Mouse (Mus musculus) lung, adult 2 months (tissue): ENCODE measurements around the gene Senp8. TPM values are rescaled to one million over a fixed set of nuclear protein-coding genes. Genes with fewer than 3 reads are reported as not detected.
A peak's percentile ranks its signal among the peaks of the same experiment; 100 is the strongest.

Experiments
- DNase-seq: peaks from one replicate; pipeline ENCODE4 v3.0.0; 2022
- H3K4me1 ChIP-seq: fragments of 200-500 bp; 2 replicates; pipeline ENCODE4 v1.6.1; 2011; ENCODE audit warnings: low read length; ENCODE audit not compliant: control insufficient read depth, insufficient read depth
- H3K4me3 ChIP-seq: fragments of 200-500 bp; replicated peaks from 2 replicates; pipeline ENCODE3; 2011; ENCODE audit warnings: low read depth, mild to moderate bottlenecking, control low read depth, low read length; ENCODE audit errors: extremely low read depth
- CTCF ChIP-seq: fragments of 200-500 bp; IDR thresholded peaks from 2 replicates; pipeline ENCODE4 v1.5.1; 2011; ENCODE audit warnings: mild to moderate bottlenecking, low read length, control low read depth; ENCODE audit not compliant: insufficient read depth
- POLR2A ChIP-seq: fragments of 200-500 bp; IDR thresholded peaks from 2 replicates; pipeline ENCODE4 v1.6.1; 2011; ENCODE audit warnings: low read depth, mild to moderate bottlenecking, control low read depth, low read length, borderline replicate concordance; ENCODE audit errors: extremely low read depth
- WGBS: fragments of 180-500 bp; shearing (Covaris S2); methylation state at CpG from one replicate; pipeline ENCODE4 v1.1.7; 2018; 5-methylcytosine and 5-hydroxymethylcytosine counted together
- polyA plus RNA-seq: library from polyadenylated mRNA; depleted of rRNA; stranded (reverse); fragments of >200 nt; gene quantifications from 2 replicates; pipeline ENCODE4 v1.2.3, GENCODE M21; 2012

Gene Senp8
- polyA plus RNA-seq, 1 experiment = 1.2 TPM

DNA sequence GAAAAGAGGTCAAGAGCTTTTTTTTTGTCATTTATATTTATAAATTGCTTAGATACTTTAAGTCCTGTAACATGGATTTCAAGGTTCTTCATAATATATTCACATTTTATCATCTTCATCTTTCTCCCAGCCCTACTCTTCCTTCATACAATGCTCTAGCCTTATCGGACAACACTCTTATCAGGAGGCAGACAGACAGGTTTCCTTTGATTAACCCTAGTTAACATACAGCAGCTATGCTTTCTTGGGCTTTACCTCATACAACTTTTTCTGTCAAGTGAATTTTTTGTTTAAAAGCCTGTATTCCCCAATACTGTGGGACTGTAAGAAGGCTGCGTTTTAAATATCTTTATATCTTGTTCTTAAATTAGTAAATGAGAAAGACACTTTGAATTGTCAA is 2.1 kb downstream of the Senp8 start:
- 81% methylated on average over 2 of the region's 2 CpGs for WGBS
- TF ChIP-seq CTCF = no peak
- DNase-seq = no peak

GRCm38 (mm10) chr9:59743903-59744302 is 6.6 kb downstream of the Senp8 start:
- Histone ChIP-seq H3K4me1 (no peaks in the 10 kb centered on the region), H3K4me3 (no peak overlapping the region)
- 97% methylated on average over 3 of the region's 3 CpGs for WGBS
- no peak for TF ChIP-seq POLR2A
- no peak for TF ChIP-seq CTCF
- DNase-seq = no peak

More for the DNA sequence above, 2.1 kb downstream of the Senp8 start:
- no peak overlapping the region for H3K4me3 ChIP-seq
- peaks cover 3% of the 10 kb centered on the region for H3K4me1 ChIP-seq

DNA sequence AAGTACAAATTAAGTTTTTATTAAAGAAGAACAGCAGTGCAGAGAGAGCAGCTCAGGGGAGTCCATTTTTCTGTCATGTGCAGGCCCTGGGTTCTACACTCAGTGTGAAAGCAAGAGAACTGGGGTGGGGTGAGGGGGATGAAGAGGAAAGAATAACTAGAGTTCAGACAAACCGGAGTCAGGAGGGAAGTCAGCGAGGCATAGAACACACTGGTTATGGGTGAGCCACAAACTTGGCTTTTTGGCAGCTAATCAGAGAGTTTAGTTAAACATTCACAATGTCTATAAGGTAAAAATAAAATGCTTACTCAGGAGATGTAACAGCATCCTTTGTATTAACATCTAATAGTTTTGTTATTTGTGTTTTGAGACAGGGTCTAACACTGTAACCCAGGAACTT is 9.9 kb downstream of the Senp8 start:
- Histone ChIP-seq H3K4me1 (no peaks in the 10 kb centered on the region), H3K4me3 (no peak overlapping the region)
- WGBS = 72% methylated on average over 2 of the region's 2 CpGs
- no peak for DNase-seq
- TF ChIP-seq POLR2A = no peak
- TF ChIP-seq CTCF = no peak

DNA sequence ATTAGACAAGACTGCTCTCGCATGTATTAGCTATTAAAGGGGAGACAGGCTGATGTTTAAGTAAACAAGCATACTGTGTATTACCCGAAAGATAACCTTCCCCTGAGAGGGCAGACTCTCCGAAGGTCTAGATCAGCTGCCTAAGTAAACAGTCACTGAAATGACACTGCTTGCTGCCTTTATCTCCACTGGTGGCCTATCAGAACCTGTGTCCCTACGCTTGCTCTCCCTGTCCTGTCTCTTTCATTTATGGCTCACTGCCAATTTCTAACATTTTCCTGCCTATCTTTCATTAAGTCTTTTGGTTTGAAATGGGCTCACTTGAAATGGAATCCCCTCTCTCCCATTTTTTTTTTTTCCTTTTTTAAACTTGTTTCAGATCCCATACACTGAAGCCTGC is 15.1 kb downstream of the Senp8 start:
- H3K4me3 ChIP-seq = no peak overlapping the region
- no peaks in the 10 kb centered on the region; the same call in 1 of the 2 replicates for H3K4me1 ChIP-seq
- WGBS = 55% methylated on average over 4 of the region's 4 CpGs
- TF ChIP-seq CTCF = no peak
- no peak for TF ChIP-seq POLR2A
- DNase-seq = no peak

- no peak overlapping the region for H3K4me3 ChIP-seq
- TF ChIP-seq CTCF = no peak
- no peak for TF ChIP-seq POLR2A
- DNase-seq = no peak
- no peaks in the 10 kb centered on the region; the same call in 1 of the 2 replicates for H3K4me1 ChIP-seq
- 52% methylated on average over 6 of the region's 6 CpGs for WGBS
Observed at GRCm38 (mm10) chr9:59733075-59733474, 17.4 kb downstream of the Senp8 start.

- no peak for DNase-seq
- TF ChIP-seq CTCF (no peak), POLR2A (no peak)
- Histone ChIP-seq H3K4me3 (no peak overlapping the region), H3K4me1 (no peaks in the 10 kb centered on the region; the same call in none of the 2 replicates)
- 87% methylated on average over 5 of the region's 5 CpGs for WGBS
Observed at GRCm38 (mm10) chr9:59731136-59731535, 19.4 kb downstream of the Senp8 start.

GRCm38 (mm10) chr9:59727569-59728286 is 22.8 kb downstream of the Senp8 start:
- 68% methylated on average over 11 of the region's 11 CpGs for WGBS
- TF ChIP-seq POLR2A (no peak), CTCF (no peak)
- H3K4me3 ChIP-seq = no peak overlapping the region
- H3K4me1 ChIP-seq = no peaks in the 10 kb centered on the region; the same call in 1 of the 2 replicates
- no peak for DNase-seq

DNA sequence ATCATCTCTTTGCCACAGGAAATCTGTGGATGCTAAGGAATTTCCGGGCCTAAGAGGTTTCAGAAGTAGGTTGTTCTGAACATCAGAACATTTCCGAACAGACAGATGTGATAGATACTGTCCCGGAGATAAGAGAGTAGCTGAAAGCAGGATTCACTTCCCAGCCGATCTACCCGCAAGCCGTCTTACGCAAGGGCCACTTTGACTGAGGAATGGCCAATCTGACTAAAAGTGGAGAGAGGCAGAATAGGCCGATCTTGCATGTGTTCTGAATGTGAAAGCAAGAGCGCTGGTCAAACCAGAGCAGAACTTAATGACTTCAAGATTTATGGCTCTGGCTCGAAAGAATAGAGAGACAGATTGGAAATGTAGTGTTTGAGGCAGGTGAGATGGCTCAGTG is 25.0 kb downstream of the Senp8 start:
- DNase-seq = peak; percentile 13
- no peak for TF ChIP-seq CTCF
- TF ChIP-seq POLR2A = no peak
- 58% methylated on average over 10 of the region's 10 CpGs for WGBS
- no peaks in the 10 kb centered on the region; the same call in 1 of the 2 replicates for H3K4me1 ChIP-seq
- no peak overlapping the region for H3K4me3 ChIP-seq

DNA sequence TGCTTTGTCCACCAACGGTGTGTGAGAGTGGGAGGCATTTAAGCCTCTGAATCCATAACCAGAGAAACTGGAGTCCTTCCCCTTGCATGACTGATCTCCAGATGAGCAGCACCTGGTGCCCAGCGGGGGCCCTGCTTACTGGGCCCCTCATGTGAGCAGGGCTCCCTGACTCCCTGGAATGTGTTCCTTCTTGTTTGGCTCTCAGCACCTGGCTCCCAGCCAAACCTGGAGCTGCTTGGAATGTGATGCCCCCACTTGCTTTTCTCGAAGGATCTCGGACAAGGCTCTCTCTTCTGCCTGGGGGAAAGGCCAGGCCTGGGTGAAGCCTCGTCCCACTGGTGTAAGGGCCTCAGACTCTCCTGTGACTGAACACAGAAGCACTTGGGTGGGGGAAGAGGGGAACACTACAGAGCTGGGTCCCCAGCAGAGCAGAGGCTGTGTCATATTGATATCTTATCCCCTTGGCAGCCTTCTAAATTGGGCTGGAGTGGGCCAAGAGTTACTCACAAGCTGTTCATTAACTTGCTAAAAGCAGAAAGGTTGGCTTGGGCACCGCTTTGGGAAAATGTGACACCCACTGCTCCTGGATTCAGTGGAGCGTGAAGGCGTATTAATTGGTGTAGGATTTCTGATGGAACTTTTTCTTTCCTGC is 26.6 kb downstream of the Senp8 start:
- DNase-seq = peak; percentile 48
- TF ChIP-seq POLR2A = no peak
- TF ChIP-seq CTCF = no peak
- H3K4me1 ChIP-seq = no peaks in the 10 kb centered on the region; the same call in 1 of the 2 replicates
- WGBS = 50% methylated on average over 8 of the region's 8 CpGs
- H3K4me3 ChIP-seq = no peak overlapping the region

GRCm38 (mm10) chr9:59723096-59723657 is 27.3 kb downstream of the Senp8 start:
- DNase-seq = peak; percentile 67
- Histone ChIP-seq H3K4me3 (no peak overlapping the region), H3K4me1 (no peaks in the 10 kb centered on the region; the same call in 1 of the 2 replicates)
- TF ChIP-seq POLR2A (no peak), CTCF (peak; percentile 68)
- WGBS = 12% methylated on average over 10 of the region's 10 CpGs
